Mouse (Mus musculus) heart, adult 2 months (tissue): ENCODE measurements at regions not wholly inside any gene's neighbourhood (a gene's known extent, or its start where the extent isn't known, plus 50 kb on each side); places are given as distances from the start of the nearest gene placed in this dataset.

Experiments used
- CTCF ChIP-seq: fragments of 200-600 bp; IDR thresholded peaks from 2 replicates; pipeline ENCODE4 v1.8.1; 2022; ENCODE audit warnings: antibody characterized with exemption, mild to moderate bottlenecking, moderate library complexity
- POLR2A ChIP-seq: fragments of 200-500 bp; IDR thresholded peaks from 2 replicates; pipeline ENCODE4 v1.6.1; 2011; ENCODE audit warnings: mild to moderate bottlenecking, low read depth, low read length, control low read depth; ENCODE audit not compliant: insufficient read depth

DNA sequence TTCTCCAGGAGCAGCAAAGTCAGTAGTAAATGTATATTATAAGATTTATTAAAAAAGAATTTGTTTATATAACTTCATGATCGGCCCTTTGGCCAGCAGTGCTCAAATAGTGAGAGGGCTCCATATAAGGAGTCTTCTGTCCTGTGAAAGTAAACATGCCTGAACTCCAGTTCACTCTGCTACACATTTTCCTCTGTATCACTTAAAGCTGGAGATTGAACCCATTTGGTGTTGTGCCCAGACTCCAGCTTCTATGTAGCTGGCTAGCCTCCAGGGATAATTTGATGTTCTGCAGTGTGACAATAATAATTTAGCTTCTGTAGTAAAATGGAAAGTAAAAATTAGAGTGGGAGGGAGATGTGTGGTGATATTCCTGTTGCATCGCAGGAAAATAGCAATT, 332.8 kb upstream of the Gli3 start:
- no peak for TF ChIP-seq CTCF
- TF ChIP-seq POLR2A = no peak
